Mouse (Mus musculus): ENCODE measurements around the gene Col25a1. TPM values are rescaled to one million over a fixed set of nuclear protein-coding genes. Genes with fewer than 3 reads are reported as not detected.

Gene Col25a1
- polyA plus RNA-seq, 1 experiment from 2014 or later: 2.0 TPM

DNA sequence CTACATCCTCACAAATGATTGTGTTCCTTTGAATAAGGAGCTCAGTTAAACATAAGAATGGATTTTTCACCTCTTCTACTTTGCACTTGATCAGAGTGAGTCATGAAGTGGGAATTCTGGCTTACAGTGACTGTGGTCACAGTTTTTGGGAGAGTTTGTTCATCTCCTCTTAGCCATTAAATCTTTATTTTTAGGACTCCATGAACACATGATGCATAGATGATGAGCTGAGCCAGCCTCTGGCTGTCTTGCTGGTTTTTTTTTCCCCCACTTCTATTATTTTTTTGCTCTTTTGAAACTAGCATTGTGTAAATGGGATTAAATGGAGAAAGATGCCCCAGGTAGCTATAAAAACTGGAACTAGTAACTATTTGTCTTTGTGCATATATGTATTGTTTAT, 84.8 kb downstream of the Col25a1 start:
- Histone ChIP-seq H3K4me1 (peaks cover 11% of the 10 kb centered on the region; the same call in 1 of the 2 replicates), H3K4me3 (no peak overlapping the region), H3K27me3 (replicated peaks) (no peaks in the 10 kb centered on the region), H3K9ac (no peak overlapping the region), H3K9me3 (0 out of 2 replicates have a peak, but pooled peaks cover 4% of the 10 kb centered on the region), H3K4me2 (no peak overlapping the region), H3K36me3 (no peaks in the 10 kb centered on the region), H3K27ac (replicated peaks) (no peak overlapping the region)
- ATAC-seq (ENCODE audit: extremely low read depth, insufficient number of reproducible peaks, low FRiP score, low TSS enrichment): no peak

GRCm38 (mm10) chr3:130216646-130217045, 85.3 kb downstream of the Col25a1 start:
- no peak for ATAC-seq (ENCODE audit: extremely low read depth, insufficient number of reproducible peaks, low FRiP score, low TSS enrichment)
- no peak overlapping the region for H3K4me2 ChIP-seq
- H3K27ac ChIP-seq (replicated peaks): no peak overlapping the region
- WGBS: 84% methylated on average over 3 of the region's 3 CpGs
- 0 out of 2 replicates have a peak, but pooled peaks cover 4% of the 10 kb centered on the region for H3K9me3 ChIP-seq
- H3K4me3 ChIP-seq: no peak overlapping the region
- no peaks in the 10 kb centered on the region for H3K27me3 ChIP-seq (replicated peaks)
- H3K4me1 ChIP-seq: peaks cover 11% of the 10 kb centered on the region; the same call in 1 of the 2 replicates
- H3K36me3 ChIP-seq: no peaks in the 10 kb centered on the region
- no peak overlapping the region for H3K9ac ChIP-seq

DNA sequence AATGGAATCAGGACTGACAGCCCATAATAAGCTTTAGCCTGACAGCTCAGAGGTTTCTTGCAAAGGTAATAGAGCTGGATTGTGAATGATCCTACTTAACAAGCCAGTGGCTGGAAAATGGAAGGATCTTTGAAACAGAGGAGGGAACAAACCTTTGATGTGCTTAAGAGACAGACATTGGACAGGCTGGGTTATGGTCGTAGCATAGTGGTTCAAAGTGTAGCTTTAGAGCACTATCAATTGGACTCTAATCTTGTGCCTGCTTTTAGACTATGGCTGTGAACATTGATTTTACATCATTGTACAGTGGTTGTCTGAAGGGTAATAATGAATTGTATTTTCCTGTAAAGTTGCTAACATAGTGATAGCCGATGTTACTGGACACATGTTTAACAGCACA, 86.4 kb downstream of the Col25a1 start:
- Histone ChIP-seq H3K4me3 (no peak overlapping the region), H3K4me1 (peaks cover 11% of the 10 kb centered on the region; the same call in 1 of the 2 replicates), H3K9me3 (0 out of 2 replicates have a peak, but pooled peaks cover 4% of the 10 kb centered on the region), H3K9ac (no peak overlapping the region), H3K27me3 (replicated peaks) (no peaks in the 10 kb centered on the region), H3K36me3 (no peaks in the 10 kb centered on the region), H3K4me2 (no peak overlapping the region), H3K27ac (replicated peaks) (no peak overlapping the region)
- WGBS: 55% methylated on average over 2 of the region's 2 CpGs
- ATAC-seq (ENCODE audit: extremely low read depth, insufficient number of reproducible peaks, low FRiP score, low TSS enrichment): no peak

GRCm38 (mm10) chr3:130218232-130218728, 87.0 kb downstream of the Col25a1 start:
- Histone ChIP-seq H3K27ac (replicated peaks) (no peak overlapping the region), H3K9me3 (0 out of 2 replicates have a peak, but pooled peaks cover 4% of the 10 kb centered on the region), H3K27me3 (replicated peaks) (no peaks in the 10 kb centered on the region), H3K4me3 (no peak overlapping the region), H3K4me1 (peaks cover 11% of the 10 kb centered on the region; the same call in 1 of the 2 replicates), H3K36me3 (no peaks in the 10 kb centered on the region), H3K4me2 (no peak overlapping the region; the same call in 1 of the 2 replicates), H3K9ac (no peak overlapping the region)
- ATAC-seq (ENCODE audit: extremely low read depth, insufficient number of reproducible peaks, low FRiP score, low TSS enrichment): no peak
- WGBS: 56% methylated on average over 5 of the region's 5 CpGs

DNA sequence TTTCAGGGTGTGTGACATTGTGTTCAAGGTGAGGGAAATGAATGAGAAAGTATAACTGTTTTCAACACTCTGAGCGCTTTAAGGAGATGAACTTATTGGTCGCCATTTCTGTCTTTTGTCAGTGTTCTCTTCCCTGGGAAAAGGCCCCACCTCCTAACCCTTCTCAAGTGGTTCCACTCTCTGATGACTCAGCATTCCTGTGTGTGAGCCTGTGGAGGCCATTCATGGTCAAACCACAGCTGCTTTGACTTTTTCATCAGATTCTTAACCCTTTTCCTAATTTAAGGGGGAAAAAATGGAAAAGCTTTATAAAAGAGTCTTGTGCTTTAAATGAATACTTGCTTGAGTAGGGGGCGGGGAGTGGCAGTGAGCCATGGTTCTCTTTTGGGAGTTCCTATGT, 89.5 kb downstream of the Col25a1 start:
- no peaks in the 10 kb centered on the region for H3K36me3 ChIP-seq
- H3K4me1 ChIP-seq: peaks cover 11% of the 10 kb centered on the region; the same call in 1 of the 2 replicates
- no peak overlapping the region for H3K9ac ChIP-seq
- ATAC-seq (ENCODE audit: extremely low read depth, insufficient number of reproducible peaks, low FRiP score, low TSS enrichment): no peak
- WGBS: 86% methylated on average over 3 of the region's 3 CpGs
- 0 out of 2 replicates have a peak, but pooled peaks cover 10% of the 10 kb centered on the region for H3K9me3 ChIP-seq
- no peaks in the 10 kb centered on the region for H3K27me3 ChIP-seq (replicated peaks)
- no peak overlapping the region for H3K27ac ChIP-seq (replicated peaks)
- H3K4me3 ChIP-seq: no peak overlapping the region
- H3K4me2 ChIP-seq: no peak overlapping the region

GRCm38 (mm10) chr3:130228186-130228585, 96.9 kb downstream of the Col25a1 start:
- Histone ChIP-seq H3K27ac (replicated peaks) (no peak overlapping the region), H3K4me2 (no peak overlapping the region), H3K4me3 (no peak overlapping the region), H3K27me3 (replicated peaks) (no peaks in the 10 kb centered on the region), H3K36me3 (no peaks in the 10 kb centered on the region), H3K4me1 (no peaks in the 10 kb centered on the region), H3K9me3 (0 out of 2 replicates have a peak, but pooled peaks cover 6% of the 10 kb centered on the region), H3K9ac (no peak overlapping the region)
- 71% methylated on average over 9 of the region's 9 CpGs for WGBS
- ATAC-seq (ENCODE audit: extremely low read depth, insufficient number of reproducible peaks, low FRiP score, low TSS enrichment): no peak

DNA sequence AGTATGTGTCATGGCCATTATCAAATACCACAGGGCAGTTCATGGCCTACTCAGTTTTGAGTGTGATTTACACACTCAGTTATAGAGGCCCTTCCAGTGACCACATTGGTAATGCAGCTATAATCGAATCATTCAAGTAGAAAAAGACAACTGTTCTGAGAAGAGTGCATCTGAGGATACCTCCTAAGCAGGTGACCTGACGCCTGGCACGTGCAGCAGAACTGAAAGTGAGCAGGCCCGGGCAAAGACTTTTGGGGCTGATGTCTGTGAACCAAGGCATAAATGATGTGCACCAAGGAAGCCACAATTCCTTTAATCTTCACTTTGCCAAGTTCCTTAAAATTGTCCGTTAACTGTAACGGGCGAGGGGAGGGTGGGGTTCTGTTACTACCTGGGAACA, 101.6 kb downstream of the Col25a1 start:
- Histone ChIP-seq H3K27me3 (replicated peaks) (no peaks in the 10 kb centered on the region), H3K9ac (no peak overlapping the region), H3K4me3 (no peak overlapping the region), H3K4me1 (peaks cover 6% of the 10 kb centered on the region; the same call in 1 of the 2 replicates), H3K36me3 (no peaks in the 10 kb centered on the region), H3K9me3 (peaks cover 3% of the 10 kb centered on the region; the same call in 1 of the 2 replicates), H3K4me2 (no peak overlapping the region), H3K27ac (replicated peaks) (no peak overlapping the region)
- WGBS: 88% methylated on average over 7 of the region's 7 CpGs
- ATAC-seq (ENCODE audit: extremely low read depth, insufficient number of reproducible peaks, low FRiP score, low TSS enrichment): no peak

- 80% methylated on average over 1 of the region's 1 CpGs for WGBS
- Histone ChIP-seq H3K4me2 (no peak overlapping the region), H3K4me3 (no peak overlapping the region), H3K9ac (no peak overlapping the region), H3K36me3 (no peaks in the 10 kb centered on the region), H3K27ac (replicated peaks) (no peak overlapping the region), H3K4me1 (peaks cover 9% of the 10 kb centered on the region; the same call in 1 of the 2 replicates), H3K27me3 (replicated peaks) (no peaks in the 10 kb centered on the region), H3K9me3 (peaks cover 3% of the 10 kb centered on the region; the same call in 1 of the 2 replicates)
- no peak for ATAC-seq (ENCODE audit: extremely low read depth, insufficient number of reproducible peaks, low FRiP score, low TSS enrichment)
Measured at GRCm38 (mm10) chr3:130235233-130235632, 103.9 kb downstream of the Col25a1 start.

- no peak overlapping the region for H3K27ac ChIP-seq (replicated peaks)
- no peak overlapping the region for H3K4me2 ChIP-seq
- no peaks in the 10 kb centered on the region for H3K36me3 ChIP-seq
- peaks cover 10% of the 10 kb centered on the region; the same call in 1 of the 2 replicates for H3K4me1 ChIP-seq
- H3K27me3 ChIP-seq (replicated peaks): no peaks in the 10 kb centered on the region
- H3K9me3 ChIP-seq: peaks cover 3% of the 10 kb centered on the region; the same call in 1 of the 2 replicates
- WGBS: 64% methylated on average over 7 of the region's 7 CpGs
- no peak overlapping the region for H3K9ac ChIP-seq
- ATAC-seq (ENCODE audit: extremely low read depth, insufficient number of reproducible peaks, low FRiP score, low TSS enrichment): no peak
- no peak overlapping the region for H3K4me3 ChIP-seq
Measured at GRCm38 (mm10) chr3:130236129-130236528, 104.8 kb downstream of the Col25a1 start.

- Histone ChIP-seq H3K27ac (replicated peaks) (no peak overlapping the region), H3K4me2 (no peak overlapping the region), H3K4me1 (peaks cover 10% of the 10 kb centered on the region; the same call in 1 of the 2 replicates), H3K9me3 (peaks cover 3% of the 10 kb centered on the region; the same call in 1 of the 2 replicates), H3K27me3 (replicated peaks) (no peaks in the 10 kb centered on the region), H3K4me3 (no peak overlapping the region), H3K36me3 (no peaks in the 10 kb centered on the region), H3K9ac (no peak overlapping the region)
- no peak for ATAC-seq (ENCODE audit: extremely low read depth, insufficient number of reproducible peaks, low FRiP score, low TSS enrichment)
- WGBS: 29% methylated on average over 1 of the region's 1 CpGs
Measured at GRCm38 (mm10) chr3:130237852-130238251, 106.6 kb downstream of the Col25a1 start.

GRCm38 (mm10) chr3:130241924-130242323, 110.6 kb downstream of the Col25a1 start:
- Histone ChIP-seq H3K36me3 (no peaks in the 10 kb centered on the region), H3K27ac (replicated peaks) (no peak overlapping the region), H3K4me2 (no peak overlapping the region), H3K9ac (no peak overlapping the region), H3K4me3 (no peak overlapping the region), H3K9me3 (no peaks in the 10 kb centered on the region), H3K27me3 (replicated peaks) (no peaks in the 10 kb centered on the region), H3K4me1 (0 out of 2 replicates have a peak, but pooled peaks cover 4% of the 10 kb centered on the region)
- 72% methylated on average over 4 of the region's 4 CpGs for WGBS
- no peak for ATAC-seq (ENCODE audit: extremely low read depth, insufficient number of reproducible peaks, low FRiP score, low TSS enrichment)
